Mouse (Mus musculus) stomach, postnatal 0 days (tissue): Measurements from ENCODE around the gene Psmd13.

Experiments
- CTCF ChIP-seq: IDR thresholded peaks from 2 replicates; pipeline ENCODE4 v1.5.1; 2016; ENCODE audit warnings: antibody characterized with exemption, low read depth, mild to moderate bottlenecking, moderate library complexity
- EP300 ChIP-seq: optimal IDR thresholded peaks from 2 replicates; pipeline ENCODE3; 2016; ENCODE audit warnings: antibody characterized with exemption

GRCm38 (mm10) chr7:140908181-140908580 is 26.4 kb downstream of the Psmd13 start:
- no peak for TF ChIP-seq CTCF
- TF ChIP-seq EP300 = no peak
